ENCODE assay signal across 10 mouse cellular contexts in genomic region chr10:42864696-42865095, GRCm38 (mm10). TPM values are rescaled to one million over a fixed set of nuclear protein-coding genes. Genes with fewer than 3 reads are reported as not detected.
DNase-seq lines count a peak whose midpoint lies in the region; ATAC-seq lines count a peak whose summit lies in the region.
"Had no signal": no experiment of that assay in that cellular context is flagged by ENCODE, and none has a peak within 500 bp of the region (broad histone marks: within the 10 kb centered on the region; RNA-seq: fewer than 3 reads in every experiment).

No protein-coding gene starts in this region.

- 66% methylated on average over 5 of the region's 5 CpGs for WGBS in midbrain, embryonic 10.5 days
- 56% methylated on average over 5 of the region's 5 CpGs for WGBS in midbrain, embryonic 11.5 days
- WGBS in hindbrain, embryonic 12.5 days = 47% methylated on average over 5 of the region's 5 CpGs
- 40% methylated on average over 5 of the region's 5 CpGs for WGBS in neural tube, embryonic 13.5 days

- H3K9me3 ChIP-seq in midbrain, embryonic 10.5 days (replicated peaks) = no peaks in the 10 kb centered on the region
- no peaks in the 10 kb centered on the region for H3K9me3 ChIP-seq in midbrain, embryonic 11.5 days (ENCODE audit: control insufficient read depth, low read length)
- H3K9me3 ChIP-seq in hindbrain, embryonic 12.5 days (replicated peaks) = no peaks in the 10 kb centered on the region
- H3K9me3 ChIP-seq in neural tube, embryonic 13.5 days = no peaks in the 10 kb centered on the region

- no peaks in the 10 kb centered on the region for H3K36me3 ChIP-seq in midbrain, embryonic 10.5 days
- no peaks in the 10 kb centered on the region for H3K36me3 ChIP-seq in midbrain, embryonic 11.5 days (ENCODE audit: control insufficient read depth, insufficient read depth, low read length)
- no peaks in the 10 kb centered on the region for H3K36me3 ChIP-seq in hindbrain, embryonic 12.5 days
- H3K36me3 ChIP-seq in neural tube, embryonic 13.5 days = no peaks in the 10 kb centered on the region

- H3K4me3 ChIP-seq in midbrain, embryonic 10.5 days = no peak overlapping the region
- H3K4me3 ChIP-seq in midbrain, embryonic 11.5 days (ENCODE audit: low read depth, low read length) = no peak overlapping the region
- no peak overlapping the region for H3K4me3 ChIP-seq in hindbrain, embryonic 12.5 days
- no peak overlapping the region for H3K4me3 ChIP-seq in neural tube, embryonic 13.5 days
- H3K4me3 ChIP-seq: erythroblast, embryonic 14.5 days had no signal

- no peak overlapping the region for H3K9ac ChIP-seq in midbrain, embryonic 11.5 days (ENCODE audit: low read length)
- H3K9ac ChIP-seq in hindbrain, embryonic 12.5 days = no peak overlapping the region
- H3K9ac ChIP-seq in neural tube, embryonic 13.5 days = no peak overlapping the region

- H3K4me2 ChIP-seq in midbrain, embryonic 11.5 days = no peak overlapping the region
- no peak overlapping the region for H3K4me2 ChIP-seq in hindbrain, embryonic 12.5 days (replicated peaks)
- H3K4me2 ChIP-seq in neural tube, embryonic 13.5 days = peak overlapping the region; percentile 57

- peaks cover 17% of the 10 kb centered on the region; the same call in 1 of the 2 replicates for H3K27me3 ChIP-seq in midbrain, embryonic 10.5 days (ENCODE audit: low read depth, poor library complexity, severe bottlenecking)
- H3K27me3 ChIP-seq in midbrain, embryonic 11.5 days (ENCODE audit: control insufficient read depth, insufficient read depth, low read length) = no peaks in the 10 kb centered on the region
- no peaks in the 10 kb centered on the region; the same call in 1 of the 2 replicates for H3K27me3 ChIP-seq in hindbrain, embryonic 12.5 days
- H3K27me3 ChIP-seq in neural tube, embryonic 13.5 days = peaks cover 18% of the 10 kb centered on the region

- peak; percentile 19 for DNase-seq in adrenal gland, postnatal 14 days
- no peak for DNase-seq in adrenal gland, postnatal 4 days (ENCODE audit: low spot score in 2 of 2)
- DNase-seq in midbrain, embryonic 10.5 days (ENCODE audit: low spot score) = no peak
- no peak for DNase-seq in midbrain, embryonic 11.5 days (ENCODE audit: low spot score, missing footprints)
- no peak for DNase-seq in spleen, adult 12 weeks (ENCODE audit: low spot score)
- no peak for DNase-seq in left cerebral cortex, postnatal 36 days (ENCODE audit: low spot score in 2 of 2)
- DNase-seq: kidney, postnatal 25 days had no signal

- peaks cover 35% of the 10 kb centered on the region for H3K4me1 ChIP-seq in midbrain, embryonic 10.5 days
- peaks cover 5% of the 10 kb centered on the region for H3K4me1 ChIP-seq in midbrain, embryonic 11.5 days (ENCODE audit: control insufficient read depth, insufficient read depth, low read length)
- peaks cover 37% of the 10 kb centered on the region for H3K4me1 ChIP-seq in hindbrain, embryonic 12.5 days
- H3K4me1 ChIP-seq in neural tube, embryonic 13.5 days (replicated peaks) = peaks cover 47% of the 10 kb centered on the region

- H3K27ac ChIP-seq in midbrain, embryonic 10.5 days (replicated peaks) = peak overlapping the region; percentile 23; the same call in 1 of the 2 replicates
- H3K27ac ChIP-seq in midbrain, embryonic 11.5 days (ENCODE audit: low read depth, low read length) = no peak overlapping the region
- peak overlapping the region; percentile 44; the same call in 1 of the 2 replicates for H3K27ac ChIP-seq in hindbrain, embryonic 12.5 days
- 0 out of 2 replicates have a peak overlapping the region, but pooled peaks have one; percentile 38 for H3K27ac ChIP-seq in neural tube, embryonic 13.5 days (replicated peaks)

- ATAC-seq in midbrain, embryonic 11.5 days (ENCODE audit: low FRiP score) = no peak
- no peak for ATAC-seq in hindbrain, embryonic 12.5 days (ENCODE audit: low FRiP score)
- no peak for ATAC-seq in neural tube, embryonic 13.5 days (ENCODE audit: low read depth)

- intact Hi-C loops in left cerebral cortex, postnatal 36 days (cut with DNase I) = loop anchor here (5.0 kb wide), 1 partner anchor 78 kb away; no protein-coding TSS in a partner anchor

RNA-seq across cellular contexts. Expression of gene Scml4, which starts 4.5 kb away (rescaled TPM):
- 4.0 and 14.3 TPM in 2 replicates for total RNA-seq in adrenal gland, postnatal 14 days (2021)
- 1 to 10 TPM; 6.1 to 6.4 TPM for total RNA-seq in adrenal gland, postnatal 4 days (2021)
- polyA plus RNA-seq in midbrain, embryonic 10.5 days (2016; fragmentation: Nextera tagmentation; extraction: Ambion mirVana) = 0.17 and 0.97 TPM in 2 replicates
- 1.1 and 1.4 TPM in 2 replicates for polyA plus RNA-seq in midbrain, embryonic 11.5 days (2014; fragmentation: Nextera tagmentation; extraction: Ambion mirVana)
- 4.0 and 4.3 TPM in 2 replicates for polyA plus RNA-seq in hindbrain, embryonic 12.5 days (2016; fragmentation: Nextera tagmentation; extraction: Ambion mirVana)
- polyA plus RNA-seq in neural tube, embryonic 13.5 days (2015; fragmentation: Nextera tagmentation; extraction: Ambion mirVana) = 4.8 and 4.9 TPM in 2 replicates
- total RNA-seq in left cerebral cortex, postnatal 36 days (2021) = 1 to 10 TPM; 2.2 to 3.4 TPM
- polyA plus RNA-seq: erythroblast, embryonic 14.5 days had no signal
